Mouse (Mus musculus) E14TG2a.4 (cell line): Measurements from ENCODE around the gene Igfbp1.

ENCODE experiments used
- H3K27me3 ChIP-seq: 2 replicates; pipeline ENCODE4 v1.6.1; 2014; ENCODE audit warnings: low read length, control low read depth; ENCODE audit not compliant: insufficient read depth
- H3K36me3 ChIP-seq: 2 replicates; pipeline ENCODE4 v1.6.1; 2014; ENCODE audit warnings: low read length, control low read depth; ENCODE audit not compliant: insufficient read depth
- H3K4me1 ChIP-seq: replicated peaks from 2 replicates; pipeline ENCODE4 v1.6.1; 2014; ENCODE audit warnings: low read depth, low read length, control low read depth
- H3K4me3 ChIP-seq: replicated peaks from 2 replicates; pipeline ENCODE4 v1.5.1; 2014; ENCODE audit warnings: mild to moderate bottlenecking, low read length
- H3K9me3 ChIP-seq: 2 replicates; pipeline ENCODE4 v1.6.1; 2014; ENCODE audit warnings: low read length, control low read depth
- CTCF ChIP-seq: conservative IDR thresholded peaks from 2 replicates; pipeline ENCODE4 v1.5.1; 2014; ENCODE audit warnings: low read length
- NANOG ChIP-seq: IDR thresholded peaks from 2 replicates; pipeline ENCODE4 v1.6.1; 2014; ENCODE audit warnings: borderline replicate concordance, low read length, mixed read lengths
- POU5F1 ChIP-seq: IDR thresholded peaks from 2 replicates; pipeline ENCODE4 v1.6.1; 2014; ENCODE audit warnings: low read length, borderline replicate concordance

The Igfbp1 gene

GRCm38 (mm10) chr11:7184420-7184819 is 13.2 kb upstream of the Igfbp1 start:
- Histone ChIP-seq H3K4me3 (no peak overlapping the region), H3K36me3 (no peaks in the 10 kb centered on the region), H3K4me1 (peaks cover 4% of the 10 kb centered on the region; the same call in 1 of the 2 replicates), H3K9me3 (peaks cover 4% of the 10 kb centered on the region; the same call in 1 of the 2 replicates), H3K27me3 (no peaks in the 10 kb centered on the region)
- TF ChIP-seq NANOG, result no peak

GRCm38 (mm10) chr11:7187472-7187871 is 10.1 kb upstream of the Igfbp1 start:
- TF ChIP-seq NANOG (no peak), POU5F1 (no peak), CTCF (no peak)
- H3K4me1 ChIP-seq, result peaks cover 4% of the 10 kb centered on the region; the same call in 1 of the 2 replicates
- peaks cover 4% of the 10 kb centered on the region; the same call in 1 of the 2 replicates for H3K9me3 ChIP-seq
- no peaks in the 10 kb centered on the region for H3K36me3 ChIP-seq
- no peak overlapping the region for H3K4me3 ChIP-seq
- H3K27me3 ChIP-seq, result peaks cover 7% of the 10 kb centered on the region

- Histone ChIP-seq H3K36me3 (no peaks in the 10 kb centered on the region), H3K4me1 (peaks cover 4% of the 10 kb centered on the region; the same call in 1 of the 2 replicates), H3K9me3 (peaks cover 4% of the 10 kb centered on the region; the same call in 1 of the 2 replicates), H3K27me3 (peaks cover 11% of the 10 kb centered on the region), H3K4me3 (no peak within 1 kb of the TSS)
- TF ChIP-seq POU5F1, result no peak
- TF ChIP-seq NANOG, result no peak
- no peak for TF ChIP-seq CTCF
Observed at GRCm38 (mm10) chr11:7188469-7188868, 9.1 kb upstream of the Igfbp1 start, which contains the start of gene Gm11985. Gene Gm11985 (minus strand): TSS chr11:7188569.

GRCm38 (mm10) chr11:7192710-7193109 is 4.9 kb upstream of the Igfbp1 start:
- peaks cover 27% of the 10 kb centered on the region for H3K27me3 ChIP-seq
- H3K4me3 ChIP-seq, result no peak overlapping the region
- H3K9me3 ChIP-seq, result peaks cover 4% of the 10 kb centered on the region; the same call in 1 of the 2 replicates
- no peaks in the 10 kb centered on the region for H3K36me3 ChIP-seq
- TF ChIP-seq POU5F1 (no peak), NANOG (no peak), CTCF (no peak)
- peaks cover 4% of the 10 kb centered on the region; the same call in 1 of the 2 replicates for H3K4me1 ChIP-seq

GRCm38 (mm10) chr11:7193134-7193533 is 4.4 kb upstream of the Igfbp1 start:
- Histone ChIP-seq H3K4me3 (no peak overlapping the region), H3K27me3 (peaks cover 29% of the 10 kb centered on the region), H3K36me3 (no peaks in the 10 kb centered on the region), H3K9me3 (peaks cover 4% of the 10 kb centered on the region; the same call in 1 of the 2 replicates), H3K4me1 (peaks cover 8% of the 10 kb centered on the region)
- TF ChIP-seq NANOG (no peak), POU5F1 (no peak), CTCF (no peak)

- H3K36me3 ChIP-seq, result no peaks in the 10 kb centered on the region
- TF ChIP-seq CTCF, result peak; percentile 56
- no peak for TF ChIP-seq NANOG
- H3K9me3 ChIP-seq, result peaks cover 4% of the 10 kb centered on the region; the same call in 1 of the 2 replicates
- H3K27me3 ChIP-seq, result peaks cover 39% of the 10 kb centered on the region
- H3K4me3 ChIP-seq, result no peak overlapping the region
- peaks cover 17% of the 10 kb centered on the region; the same call in 1 of the 2 replicates for H3K4me1 ChIP-seq
Observed at GRCm38 (mm10) chr11:7194432-7195311, 2.9 kb upstream of the Igfbp1 start.

- Histone ChIP-seq H3K27me3 (peaks cover 34% of the 10 kb centered on the region), H3K4me3 (no peak overlapping the region), H3K9me3 (peaks cover 4% of the 10 kb centered on the region; the same call in 1 of the 2 replicates), H3K4me1 (peaks cover 19% of the 10 kb centered on the region; the same call in 1 of the 2 replicates), H3K36me3 (no peaks in the 10 kb centered on the region)
- TF ChIP-seq POU5F1 (no peak), NANOG (no peak), CTCF (no peak)
Observed at GRCm38 (mm10) chr11:7195312-7195685, 2.3 kb upstream of the Igfbp1 start.

GRCm38 (mm10) chr11:7198006-7198405 is 424 bp downstream of the Igfbp1 start:
- H3K36me3 ChIP-seq, result no peaks in the 10 kb centered on the region
- peaks cover 19% of the 10 kb centered on the region; the same call in 1 of the 2 replicates for H3K4me1 ChIP-seq
- H3K4me3 ChIP-seq, result peak overlapping the region; percentile 61
- H3K27me3 ChIP-seq, result peaks cover 29% of the 10 kb centered on the region
- H3K9me3 ChIP-seq, result peaks cover 4% of the 10 kb centered on the region; the same call in 1 of the 2 replicates
- no peak for TF ChIP-seq CTCF
- TF ChIP-seq POU5F1, result no peak
- no peak for TF ChIP-seq NANOG
